Mouse (Mus musculus) heart, postnatal 0 days (tissue): ENCODE results near the gene Brca1.
"Not testable (repeated sequence)": the region's sequence is repeated elsewhere in the genome, so short reads cannot be mapped to it uniquely, and the experiment has no call there.

Source experiments
- CTCF ChIP-seq: IDR thresholded peaks from 2 replicates; pipeline ENCODE4 v1.5.1; 2016; ENCODE audit warnings: antibody characterized with exemption, control low read depth, low read depth
- EP300 ChIP-seq: IDR thresholded peaks from 2 replicates; pipeline ENCODE4 v1.6.1; 2016; ENCODE audit warnings: antibody characterized with exemption, low read depth

- TF ChIP-seq EP300, CTCF: not testable (repeated sequence)
Observed at GRCm38 (mm10) chr11:101585031-101585430, 33.3 kb upstream of the Brca1 start.
